Mouse (Mus musculus): Measurements from ENCODE around the gene Olfr127. TPM values are rescaled to one million over a fixed set of nuclear protein-coding genes. Genes with fewer than 3 reads are reported as not detected.

Gene Olfr127
- polyA plus RNA-seq (2014; fragmentation: Illumina TruSeq; extraction: RNeasy Lipid Tissue Mini Kit (QIAGEN cat#74804); ENCODE audit: low read depth, low replicate concordance), result not detected

GRCm38 (mm10) chr17:37900137-37900536 lies at the start of gene Olfr127:
TSS of gene Olfr127 (plus strand) at chr17:37900437.

GRCm38 (mm10) chr17:37920248-37920647 lies 20.0 kb downstream of the Olfr127 start, which contains the start of gene Olfr128:
TSS of gene Olfr128 (plus strand) at chr17:37920548.

GRCm38 (mm10) chr17:37952979-37953378 lies 52.7 kb downstream of the Olfr127 start, which contains the start of gene Olfr761:
TSS of gene Olfr761 (minus strand) at chr17:37953079.

Other genes with a start within 250 kb of the Olfr127 start
- gene Olfr117, start 236.7 kb upstream of the Olfr127 start, polyA plus RNA-seq (2014; fragmentation: Illumina TruSeq; extraction: RNeasy Lipid Tissue Mini Kit (QIAGEN cat#74804); ENCODE audit: low read depth, low replicate concordance), result not detected
- not detected for gene Olfr118, start 233.4 kb upstream of the Olfr127 start, polyA plus RNA-seq (2014; fragmentation: Illumina TruSeq; extraction: RNeasy Lipid Tissue Mini Kit (QIAGEN cat#74804); ENCODE audit: low read depth, low replicate concordance)
- not detected for gene Olfr119, start 203.9 kb upstream of the Olfr127 start, polyA plus RNA-seq (2014; fragmentation: Illumina TruSeq; extraction: RNeasy Lipid Tissue Mini Kit (QIAGEN cat#74804); ENCODE audit: low read depth, low replicate concordance)
- not detected for gene Olfr120, start 178.6 kb upstream of the Olfr127 start, polyA plus RNA-seq (2014; fragmentation: Illumina TruSeq; extraction: RNeasy Lipid Tissue Mini Kit (QIAGEN cat#74804); ENCODE audit: low read depth, low replicate concordance)
- gene Olfr121, start 151.6 kb upstream of the Olfr127 start, polyA plus RNA-seq (2014; fragmentation: Illumina TruSeq; extraction: RNeasy Lipid Tissue Mini Kit (QIAGEN cat#74804); ENCODE audit: low read depth, low replicate concordance), result not detected
- not detected for gene Olfr122, start 131.8 kb upstream of the Olfr127 start, polyA plus RNA-seq (2014; fragmentation: Illumina TruSeq; extraction: RNeasy Lipid Tissue Mini Kit (QIAGEN cat#74804); ENCODE audit: low read depth, low replicate concordance)
- gene Olfr123, start 106.9 kb upstream of the Olfr127 start, polyA plus RNA-seq (2014; fragmentation: Illumina TruSeq; extraction: RNeasy Lipid Tissue Mini Kit (QIAGEN cat#74804); ENCODE audit: low read depth, low replicate concordance), result not detected
- gene Olfr124, start 100.5 kb upstream of the Olfr127 start, polyA plus RNA-seq (2014; fragmentation: Illumina TruSeq; extraction: RNeasy Lipid Tissue Mini Kit (QIAGEN cat#74804); ENCODE audit: low read depth, low replicate concordance), result not detected
- gene Olfr125, start 67.5 kb upstream of the Olfr127 start, polyA plus RNA-seq (2014; fragmentation: Illumina TruSeq; extraction: RNeasy Lipid Tissue Mini Kit (QIAGEN cat#74804); ENCODE audit: low read depth, low replicate concordance), result not detected
- not detected for gene Olfr126, start 53.0 kb upstream of the Olfr127 start, polyA plus RNA-seq (2014; fragmentation: Illumina TruSeq; extraction: RNeasy Lipid Tissue Mini Kit (QIAGEN cat#74804); ENCODE audit: low read depth, low replicate concordance)
- gene Olfr128, start 20.1 kb downstream of the Olfr127 start, polyA plus RNA-seq (2014; fragmentation: Illumina TruSeq; extraction: RNeasy Lipid Tissue Mini Kit (QIAGEN cat#74804); ENCODE audit: low read depth, low replicate concordance), result not detected
- gene Olfr761, start 52.6 kb downstream of the Olfr127 start, polyA plus RNA-seq (2014; fragmentation: Illumina TruSeq; extraction: RNeasy Lipid Tissue Mini Kit (QIAGEN cat#74804); ENCODE audit: low read depth, low replicate concordance), result not detected
- not detected for gene Olfr129, start 159.6 kb downstream of the Olfr127 start, polyA plus RNA-seq (2014; fragmentation: Illumina TruSeq; extraction: RNeasy Lipid Tissue Mini Kit (QIAGEN cat#74804); ENCODE audit: low read depth, low replicate concordance)
- not detected for gene Olfr130, start 163.5 kb downstream of the Olfr127 start, polyA plus RNA-seq (2014; fragmentation: Illumina TruSeq; extraction: RNeasy Lipid Tissue Mini Kit (QIAGEN cat#74804); ENCODE audit: low read depth, low replicate concordance)
- gene Olfr131, start 188.3 kb downstream of the Olfr127 start, polyA plus RNA-seq (2014; fragmentation: Illumina TruSeq; extraction: RNeasy Lipid Tissue Mini Kit (QIAGEN cat#74804); ENCODE audit: low read depth, low replicate concordance), result not detected
- not detected for gene Olfr132, start 234.1 kb downstream of the Olfr127 start, polyA plus RNA-seq (2014; fragmentation: Illumina TruSeq; extraction: RNeasy Lipid Tissue Mini Kit (QIAGEN cat#74804); ENCODE audit: low read depth, low replicate concordance)
- not detected for gene Olfr133, start 244.8 kb downstream of the Olfr127 start, polyA plus RNA-seq (2014; fragmentation: Illumina TruSeq; extraction: RNeasy Lipid Tissue Mini Kit (QIAGEN cat#74804); ENCODE audit: low read depth, low replicate concordance)

All from adrenal gland, adult 10 weeks (tissue).